Mouse (Mus musculus) R1 (cell line): Measurements from ENCODE around the gene Gm20683.
A peak's percentile ranks its signal among the peaks of the same experiment; 100 is the strongest.

ENCODE experiments used
- DNase-seq: peaks from one replicate; pipeline ENCODE4 v3.0.0-alpha.2; 2018; ENCODE audit warnings: low read depth, low spot score

Gene Gm20683

DNA sequence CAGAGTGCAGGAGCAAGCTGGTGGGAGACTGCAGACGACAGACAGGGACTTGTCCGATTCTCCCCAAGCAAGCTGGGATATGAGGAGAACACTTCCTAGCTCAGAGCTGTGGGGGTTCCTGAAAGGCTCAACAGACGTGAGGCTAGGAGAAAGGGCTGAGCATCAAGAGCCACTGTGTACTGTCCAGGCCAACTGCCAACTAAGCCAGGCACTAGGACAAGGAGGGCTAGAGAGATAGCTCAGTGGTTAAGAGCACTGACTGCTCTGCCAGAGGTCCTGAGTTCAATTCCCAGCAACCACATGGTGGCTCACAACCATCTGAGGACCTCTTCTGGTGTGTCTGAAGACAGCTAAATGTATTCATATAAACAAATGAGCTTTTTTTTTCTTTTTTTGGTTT, 946 bp upstream of the Gm20683 start:
- no peak for DNase-seq

DNA sequence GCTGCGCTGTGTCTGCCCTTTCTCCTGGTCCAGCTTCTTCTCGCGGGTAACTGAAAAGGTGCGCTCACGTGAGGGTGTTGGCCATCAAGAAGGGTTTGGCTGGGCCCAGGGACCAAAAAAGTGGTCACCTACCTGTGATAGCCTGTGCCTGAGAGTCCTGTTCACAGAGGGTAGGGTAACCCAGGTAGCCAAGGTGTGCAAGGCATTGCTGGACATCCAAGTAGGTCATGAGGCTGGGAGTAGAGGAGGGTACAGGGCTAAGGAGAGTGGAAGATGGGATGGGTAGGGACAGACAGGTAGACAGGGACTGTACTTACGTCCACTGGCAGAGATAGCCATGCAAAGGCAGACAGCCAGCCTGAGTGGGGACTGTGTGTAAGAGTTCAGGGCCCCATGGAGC, 1.0 kb downstream of the Gm20683 start:
- no peak for DNase-seq

DNA sequence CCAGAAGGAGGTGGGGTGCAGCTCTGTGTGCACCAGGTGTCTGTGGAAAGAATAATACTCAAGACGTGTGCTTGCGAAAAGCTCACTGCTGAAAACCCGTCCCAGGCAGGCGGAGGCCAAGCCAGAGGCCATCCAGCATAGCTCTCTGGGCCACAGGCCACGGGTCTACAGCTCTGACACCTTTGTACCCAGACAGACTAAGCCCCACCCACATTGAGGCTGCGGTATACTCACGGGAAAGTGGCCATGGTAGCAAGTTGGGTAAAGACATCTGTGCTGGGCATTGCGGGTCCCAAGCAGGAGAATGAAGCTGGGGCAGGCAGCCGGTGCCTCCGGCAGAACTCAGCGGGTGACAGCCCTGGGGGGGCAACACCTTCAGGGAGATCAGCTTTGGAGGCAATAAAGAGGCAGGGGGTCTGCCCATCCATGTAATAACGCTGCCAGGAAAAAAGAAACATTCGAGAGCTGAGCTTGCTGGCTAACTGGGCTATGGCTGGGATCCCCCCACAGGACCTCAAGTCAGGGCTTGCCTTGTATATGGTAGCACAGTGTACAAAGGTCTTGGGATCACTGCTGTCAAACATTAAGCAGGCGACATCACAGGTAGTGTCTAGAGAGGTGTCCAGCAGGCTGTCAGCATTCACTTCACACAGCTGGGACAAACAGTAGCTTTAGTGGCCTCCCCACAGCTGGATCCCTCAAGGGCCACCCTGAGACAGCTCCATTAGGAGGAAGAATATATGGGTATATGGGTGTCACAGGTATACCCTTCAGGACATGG, 1.9 kb downstream of the Gm20683 start:
- DNase-seq, result no peak

DNA sequence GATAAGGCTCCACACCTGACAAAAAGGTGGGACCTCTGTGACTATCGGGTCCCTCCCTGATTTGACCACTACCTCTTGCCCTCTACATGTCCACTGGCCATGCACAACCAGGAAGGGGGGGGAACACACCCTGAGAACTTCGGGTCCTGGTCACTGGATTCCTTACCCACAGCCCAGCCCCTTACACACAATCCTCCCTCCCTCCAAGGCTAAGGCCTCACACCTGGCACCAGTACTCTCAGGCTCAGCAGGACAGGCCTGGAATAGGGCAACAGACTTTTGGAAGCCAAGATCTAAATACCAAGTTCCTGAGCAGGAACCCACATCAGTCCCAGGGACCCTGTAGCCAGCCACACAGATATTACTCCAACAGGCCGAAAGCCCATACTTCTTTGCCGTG, 2.7 kb downstream of the Gm20683 start:
- DNase-seq, result no peak

DNA sequence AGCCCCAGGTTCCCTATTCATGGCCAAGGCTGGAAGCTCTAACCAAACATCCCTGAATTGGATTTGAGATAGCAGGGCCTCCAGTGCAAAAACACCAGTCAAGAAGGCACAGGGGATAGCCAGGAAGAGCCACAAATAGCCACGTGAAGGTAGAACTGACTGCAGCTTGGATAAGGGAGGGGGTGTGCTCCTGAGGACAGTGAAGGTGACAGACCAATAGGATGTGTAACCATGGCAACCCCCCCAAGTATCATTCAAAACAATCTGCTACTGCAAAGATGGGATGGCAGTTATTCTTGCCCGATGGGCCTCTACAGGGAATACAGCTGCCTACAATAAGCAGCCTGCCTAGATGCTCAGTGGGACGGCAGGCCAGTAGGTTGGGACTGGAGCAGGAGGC, 4.0 kb downstream of the Gm20683 start:
- peak; percentile 48 for DNase-seq

DNA sequence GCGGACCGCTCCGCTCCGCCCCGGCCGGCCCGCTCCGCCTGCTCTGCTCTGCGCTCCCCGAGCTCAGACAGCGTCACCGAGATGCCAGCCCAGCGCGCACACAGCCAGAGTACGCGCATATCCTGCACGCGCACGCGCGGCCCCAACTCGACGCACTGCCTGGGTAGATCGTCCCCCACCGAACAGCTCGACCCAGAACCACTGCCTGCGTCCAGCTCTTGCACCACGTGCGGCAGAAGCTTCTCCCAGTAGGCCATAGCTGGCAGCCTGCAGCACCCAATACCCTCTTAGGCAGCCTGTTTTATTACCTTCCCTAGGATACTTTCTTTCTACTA, 4.5 kb downstream of the Gm20683 start, which contains the start of gene Rhbdl1:
Gene Rhbdl1 (minus strand): TSS at position 220 of the 335 bp plus-strand sequence.
- DNase-seq, result peak; percentile 61

DNA sequence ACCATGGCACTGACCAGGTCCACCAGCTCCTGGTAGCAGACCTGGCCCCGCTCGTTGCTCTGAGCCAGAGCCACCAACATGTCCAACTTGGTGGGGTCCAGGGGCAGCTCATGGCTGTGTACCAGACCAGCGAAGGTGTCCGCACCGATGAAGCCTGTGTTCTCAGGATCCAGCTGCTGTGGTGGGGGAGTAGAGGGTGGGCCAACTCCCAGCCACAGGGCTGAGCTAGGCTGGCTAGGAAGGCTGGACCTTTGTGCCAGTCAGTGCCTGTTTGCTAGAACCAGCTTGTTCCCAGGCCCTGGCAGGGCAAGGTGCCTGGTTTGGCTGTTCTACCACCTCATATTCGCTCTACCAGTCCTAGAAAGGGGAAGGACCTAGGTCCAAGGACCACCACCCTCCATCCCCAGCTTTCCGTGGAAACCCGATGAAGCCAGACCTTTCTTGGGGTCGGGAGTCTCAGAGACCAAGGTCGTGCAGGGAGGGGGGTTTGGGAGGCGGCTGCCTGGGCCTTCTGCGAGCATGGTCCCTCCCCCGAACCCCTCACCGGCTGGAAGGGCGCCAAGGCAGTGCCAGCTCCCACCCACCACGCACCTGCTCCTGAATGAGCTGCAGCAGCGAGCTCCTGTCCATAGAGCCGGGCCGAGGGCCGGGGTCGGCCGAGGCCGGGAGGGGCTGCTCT, 5.0 kb downstream of the Gm20683 start:
- no peak for DNase-seq

DNA sequence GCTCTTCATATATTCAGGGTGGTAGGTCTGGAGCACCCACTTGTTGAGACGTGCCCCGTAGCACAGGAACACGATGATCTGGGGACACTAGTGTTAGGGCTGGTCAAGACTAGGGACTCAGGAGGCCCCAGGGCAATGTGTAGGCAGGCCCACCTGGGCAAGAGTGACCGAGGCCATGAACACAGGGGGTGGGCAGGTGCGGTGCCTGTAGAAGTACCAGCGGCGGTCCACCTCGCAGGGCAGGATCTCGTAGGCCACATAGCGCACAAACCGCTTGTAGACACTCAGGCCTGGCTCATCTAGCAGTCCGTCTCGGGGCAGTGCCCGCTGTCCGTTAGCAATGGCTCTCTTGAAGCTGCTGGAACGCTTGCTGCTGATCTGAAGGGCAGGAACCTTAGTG, 5.7 kb downstream of the Gm20683 start:
- DNase-seq, result no peak

DNA sequence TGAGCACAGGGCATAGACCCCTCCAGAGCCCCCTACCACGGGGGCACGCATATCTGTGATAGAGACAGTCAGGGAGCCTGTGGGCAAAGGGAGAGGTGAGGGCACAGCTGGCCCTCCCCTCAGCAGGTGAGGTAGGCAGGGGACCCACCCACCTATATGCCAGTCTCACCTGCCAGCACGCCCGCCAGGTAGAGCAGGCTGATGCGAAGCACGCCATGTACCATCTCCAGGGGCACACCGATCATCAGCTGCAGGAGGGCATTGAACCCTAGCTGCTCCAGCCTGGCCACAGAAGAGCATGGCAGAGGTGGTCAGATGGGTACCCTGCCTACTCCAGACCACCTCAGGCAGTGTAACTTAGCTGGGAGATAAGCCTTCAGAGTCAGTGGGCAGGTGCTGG, 6.3 kb downstream of the Gm20683 start:
- DNase-seq, result no peak

DNA sequence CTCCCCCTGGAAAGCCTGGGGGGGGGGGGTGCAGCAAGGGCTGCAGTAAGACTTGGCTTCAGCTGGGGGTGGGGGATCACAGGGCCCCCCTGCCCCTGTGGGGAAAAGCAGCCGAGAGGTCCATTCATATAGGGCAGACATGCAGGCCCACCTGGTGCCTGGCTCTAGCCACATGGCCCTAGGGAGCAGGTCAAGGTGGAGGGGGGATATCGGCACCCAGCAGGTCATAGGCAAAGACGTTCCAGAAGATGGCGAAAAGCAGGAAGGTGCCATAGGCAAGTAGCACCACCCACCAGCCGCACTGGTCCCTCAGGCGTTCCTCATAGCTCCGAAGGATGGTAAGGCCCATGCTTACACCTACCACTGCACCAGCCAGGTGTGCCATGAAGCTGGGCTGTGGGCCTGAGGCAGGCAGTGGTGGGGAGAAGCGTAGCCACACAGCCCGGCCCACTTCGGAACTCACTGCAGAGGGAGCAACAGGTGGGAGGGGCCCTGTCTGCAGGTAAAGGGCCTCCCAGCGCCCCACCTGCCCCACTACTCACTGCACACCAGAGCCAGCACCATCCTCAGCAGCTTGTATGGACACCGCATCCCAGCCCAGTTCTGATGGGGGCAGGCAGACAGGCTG, 6.9 kb downstream of the Gm20683 start:
- DNase-seq, result no peak

DNA sequence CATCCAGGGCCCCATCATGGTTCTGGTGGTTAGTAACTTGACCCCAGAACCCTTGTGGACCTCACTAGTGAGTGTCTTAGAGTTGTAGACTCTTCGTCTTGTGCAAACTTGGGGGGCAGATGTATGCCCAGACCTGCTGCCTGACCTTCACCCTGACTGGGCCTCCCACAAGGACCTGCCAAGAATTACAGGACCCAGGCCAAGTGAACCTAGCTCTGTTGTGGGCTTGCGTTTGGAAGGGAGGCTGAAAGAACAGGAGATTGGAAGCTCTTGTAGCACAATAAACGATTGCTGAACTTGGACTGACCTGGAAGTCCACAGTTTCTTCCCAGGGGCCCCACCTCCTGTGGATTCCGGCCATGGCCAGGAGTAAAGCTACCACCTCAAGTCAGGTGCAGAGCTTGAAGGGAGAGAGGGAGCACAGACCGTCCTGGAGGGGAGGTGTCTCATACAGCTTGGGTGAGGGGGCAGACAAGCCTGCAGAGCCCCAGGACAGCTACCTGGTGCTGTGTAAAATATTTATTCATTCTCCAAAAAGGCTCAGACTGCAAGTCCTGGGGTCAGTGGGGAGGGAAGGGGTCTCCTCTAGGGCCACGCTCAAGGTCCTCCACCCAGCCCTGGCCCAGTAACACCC, 7.5 kb downstream of the Gm20683 start:
- DNase-seq, result no peak

DNA sequence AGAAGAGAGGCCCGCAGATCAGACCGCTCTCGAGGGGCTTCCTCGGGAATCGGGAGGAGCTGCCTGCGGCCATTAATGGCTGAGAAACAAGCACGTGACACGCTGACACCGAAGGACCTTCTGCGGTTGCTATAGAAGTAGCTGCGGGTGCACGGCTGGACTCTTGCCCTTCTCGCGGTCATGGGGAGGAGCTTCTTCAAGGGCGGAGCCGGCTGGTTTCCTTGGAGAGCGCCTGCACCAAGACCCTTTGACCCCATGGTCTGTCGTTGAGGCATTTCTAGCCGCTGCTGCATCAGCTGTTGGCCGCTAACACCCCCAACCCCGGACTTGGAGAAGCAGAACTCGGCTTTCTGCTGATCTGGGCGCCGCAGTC, 8.3 kb downstream of the Gm20683 start, which contains the start of gene Stub1:
Gene Stub1 (minus strand): TSS at position 114 of the 373 bp plus-strand sequence.
- DNase-seq, result peak; percentile 93

DNA sequence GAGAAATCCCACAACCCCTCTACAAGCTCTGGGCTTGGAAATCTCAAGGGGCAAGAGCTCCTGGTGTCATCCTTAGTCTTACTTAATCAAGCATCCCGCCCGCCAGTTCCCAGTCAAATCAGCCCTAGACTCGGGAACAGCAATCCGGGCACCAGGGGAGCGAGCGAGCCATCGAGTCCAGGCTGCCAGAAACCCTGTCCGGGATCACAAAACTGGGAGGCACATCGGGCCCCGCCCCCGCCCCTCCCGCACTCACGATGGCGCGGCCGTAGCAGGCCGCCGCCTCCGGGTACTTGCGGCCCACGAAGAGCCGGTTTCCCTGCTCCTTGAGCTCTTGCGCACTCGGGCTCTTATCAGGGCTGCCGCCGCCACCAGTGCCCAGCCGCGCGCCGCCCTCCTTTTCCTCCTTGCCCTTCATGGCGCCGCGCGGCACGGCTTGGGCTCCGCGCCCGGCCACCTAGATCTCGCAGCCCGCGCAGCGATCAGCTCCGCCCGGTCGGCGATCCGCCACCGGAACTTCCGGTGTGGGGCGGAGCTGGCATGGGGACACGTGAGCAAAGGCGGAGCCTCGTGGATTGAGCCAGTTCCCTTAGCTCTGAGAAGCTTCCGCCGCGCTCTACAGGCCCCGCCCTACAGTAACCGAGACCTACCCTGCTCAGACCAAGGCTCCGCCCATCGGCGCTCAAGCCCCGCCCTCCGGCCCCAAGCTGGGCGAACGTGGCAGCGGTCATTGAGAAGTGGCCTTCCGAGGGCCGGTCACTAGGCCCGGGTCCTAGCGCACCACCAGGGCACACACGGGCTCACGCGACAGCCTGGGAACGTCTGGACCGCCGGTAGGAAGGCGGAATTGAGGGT, 8.9 kb downstream of the Gm20683 start:
- DNase-seq, result peak; percentile 99

DNA sequence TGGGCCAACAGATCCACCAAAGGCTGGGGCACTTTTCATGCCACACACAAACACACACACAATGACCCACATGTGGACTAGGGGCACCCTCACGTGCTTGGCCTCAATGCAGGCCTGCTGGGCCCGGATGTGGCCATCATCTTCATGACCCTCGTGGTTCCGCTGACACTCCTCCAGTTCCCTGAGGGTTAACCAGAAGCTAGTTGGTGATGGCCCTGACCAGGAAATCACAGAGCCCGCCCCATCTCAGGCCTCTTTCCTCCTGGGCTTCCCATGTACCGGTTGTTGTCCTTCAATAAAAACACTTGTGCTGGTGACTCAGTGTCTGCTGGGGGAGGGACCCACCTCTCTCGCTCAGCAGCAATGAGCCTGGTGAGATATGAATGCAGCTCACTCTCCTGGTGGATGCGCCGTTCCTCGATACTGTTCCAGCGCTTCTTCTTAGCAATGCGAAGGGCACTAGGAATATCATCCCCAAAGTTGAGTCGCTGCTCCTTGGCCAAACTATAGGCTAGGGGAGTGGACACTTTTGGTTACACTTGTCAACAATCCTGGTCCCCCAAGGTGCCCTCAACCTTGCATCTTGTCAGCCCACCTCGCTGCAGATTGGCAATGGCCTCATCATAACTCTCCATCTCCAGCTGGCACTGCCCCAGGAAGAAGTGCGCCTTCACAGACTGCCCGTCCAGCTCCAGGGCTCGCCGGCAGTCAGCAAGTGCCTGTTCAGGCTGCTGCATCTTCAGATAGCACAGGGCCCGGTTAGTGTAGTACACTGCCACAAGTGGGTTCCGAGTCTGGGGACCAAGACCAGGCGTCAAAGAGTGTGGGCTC, 9.9 kb downstream of the Gm20683 start:
- DNase-seq, result no peak

DNA sequence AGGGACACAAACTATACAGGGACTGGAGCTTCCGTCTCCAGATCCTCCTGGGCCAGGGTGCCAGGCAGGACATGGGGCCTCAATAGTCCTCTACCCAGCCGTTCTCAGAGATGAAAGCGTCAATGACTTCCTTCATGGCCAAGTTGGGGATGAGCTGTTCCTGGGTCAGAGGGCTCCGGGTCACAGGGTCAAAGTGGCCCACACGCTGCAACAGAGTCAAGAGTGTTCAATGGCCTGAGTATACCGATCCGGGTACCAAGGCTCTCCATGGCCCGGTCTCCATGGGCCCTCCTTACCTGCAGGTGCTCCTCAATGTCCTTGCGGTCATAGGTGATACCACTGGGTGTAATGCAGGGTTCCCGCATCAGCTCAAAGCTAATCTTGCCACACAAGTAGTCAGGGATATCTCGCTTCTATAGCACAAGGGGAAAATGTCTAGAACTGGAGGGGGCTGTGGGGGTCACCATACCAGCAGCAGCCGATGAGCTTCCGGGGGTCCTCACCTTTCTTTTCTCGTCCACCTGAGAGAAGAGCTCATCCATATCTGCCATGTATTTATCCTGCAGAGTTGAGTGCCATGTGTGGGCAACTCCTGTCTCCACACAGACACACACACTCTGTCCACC, 10.6 kb downstream of the Gm20683 start:
- DNase-seq, result no peak

DNA sequence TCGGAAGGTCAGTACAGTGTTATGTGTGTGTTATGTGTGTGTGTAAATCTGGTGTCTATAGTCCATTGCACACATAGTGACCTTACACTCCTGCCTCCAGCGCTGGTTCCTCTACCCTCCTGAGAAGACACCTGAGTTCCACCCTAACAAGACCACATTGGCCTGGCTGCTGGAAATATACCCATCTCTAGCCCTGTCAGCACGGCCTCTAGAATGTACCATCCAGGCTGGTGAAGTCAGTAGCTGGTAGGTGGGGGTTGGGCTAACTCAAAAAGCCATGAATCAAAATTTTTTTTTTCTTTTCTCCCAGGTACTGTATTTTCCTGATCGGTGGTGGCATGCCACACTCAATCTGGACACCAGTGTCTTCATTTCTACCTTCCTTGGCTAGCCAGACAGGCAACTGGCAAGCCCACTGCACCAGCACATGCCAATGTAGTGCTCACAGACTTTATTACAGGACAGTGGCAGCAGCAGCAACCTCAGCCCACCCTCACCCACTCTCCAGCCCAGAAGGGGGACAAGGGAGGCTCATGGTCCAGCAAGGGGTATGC, 11.3 kb downstream of the Gm20683 start:
- no peak for DNase-seq

DNA sequence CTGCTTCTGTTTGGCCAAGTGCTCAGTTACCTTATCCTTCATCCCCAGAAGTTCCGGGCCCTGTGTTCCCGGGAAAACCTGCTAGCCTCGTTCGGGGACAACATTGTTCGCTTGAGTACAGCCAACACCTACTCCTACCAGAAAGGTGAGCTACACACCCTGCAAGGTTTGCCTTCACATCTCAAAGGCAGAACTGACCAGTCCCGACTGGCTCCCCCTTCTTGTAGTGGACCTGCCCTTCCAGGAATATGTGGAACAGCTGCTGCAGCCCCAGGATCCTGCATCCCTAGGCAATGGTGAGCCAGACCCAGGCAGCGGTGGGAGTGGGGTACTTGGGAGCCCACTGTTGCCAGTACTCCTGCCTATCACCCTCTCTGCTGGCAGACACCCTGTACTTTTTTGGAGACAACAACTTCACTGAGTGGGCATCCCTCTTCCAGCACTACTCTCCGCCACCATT, 12.0 kb downstream of the Gm20683 start:
- no peak for DNase-seq

DNA sequence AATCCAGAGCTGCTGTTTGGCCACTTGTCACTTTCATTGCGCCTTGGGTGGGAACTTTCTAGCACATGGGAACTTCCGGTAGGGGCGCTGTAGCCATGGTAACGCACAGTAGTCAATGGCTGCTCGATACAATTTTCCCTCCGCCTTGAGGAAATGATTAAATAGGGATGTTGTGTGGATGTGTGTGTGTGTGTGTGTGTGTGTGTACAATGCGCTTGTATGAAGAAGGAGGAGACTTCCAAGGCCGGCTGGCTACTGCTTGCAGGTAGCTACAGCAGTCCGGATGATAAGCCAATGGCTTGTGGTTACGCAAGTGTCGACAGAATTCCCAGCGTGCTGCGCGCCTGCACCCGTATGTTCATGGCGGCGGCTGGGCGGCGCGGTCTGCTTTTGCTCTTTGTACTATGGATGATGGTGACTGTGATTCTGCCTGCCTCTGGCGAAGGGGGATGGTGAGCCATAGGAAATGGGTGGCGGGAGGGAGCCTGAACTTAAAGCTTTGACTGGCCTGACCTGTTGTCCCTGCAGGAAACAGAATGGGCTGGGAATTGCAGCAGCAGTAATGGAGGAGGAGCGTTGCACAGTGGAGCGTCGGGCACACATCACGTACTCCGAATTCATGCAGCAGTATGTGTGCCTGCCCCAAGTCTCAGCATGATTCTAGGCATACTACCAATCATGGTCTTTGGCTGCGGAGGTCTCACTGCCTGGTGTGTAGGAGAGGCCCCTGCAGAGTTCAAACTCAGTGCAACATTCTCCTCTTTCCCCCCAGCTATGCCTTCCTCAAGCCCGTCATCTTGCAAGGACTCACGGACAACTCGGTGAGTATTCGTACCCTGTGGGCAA, 12.6 kb downstream of the Gm20683 start, which contains the start of gene Jmjd8:
Gene Jmjd8 (plus strand): TSS at position 156 of the 846 bp plus-strand sequence.
- peak; percentile 88 for DNase-seq

DNA sequence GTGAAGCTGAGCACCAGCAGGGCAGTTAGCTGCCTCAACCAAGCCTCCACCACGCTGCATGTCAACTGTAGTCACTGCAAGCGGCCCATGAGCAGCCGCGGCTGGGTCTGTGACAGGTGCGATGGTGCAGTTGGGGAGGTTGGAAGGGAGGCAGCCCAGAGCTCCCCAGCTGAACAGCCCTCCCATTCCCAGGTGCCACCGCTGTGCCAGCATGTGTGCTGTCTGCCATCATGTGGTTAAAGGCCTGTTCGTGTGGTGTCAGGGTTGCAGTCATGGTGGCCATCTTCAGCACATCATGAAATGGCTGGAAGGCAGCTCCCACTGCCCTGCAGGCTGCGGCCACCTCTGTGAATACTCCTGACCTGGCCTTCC, 13.4 kb downstream of the Gm20683 start:
- DNase-seq, result no peak
